Mouse (Mus musculus) cerebellum, adult 11-12 months (tissue): ENCODE data around the gene B3gnt4.

Experiments
- DNase-seq: peaks from one replicate; pipeline ENCODE4 v3.0.0; 2022

B3gnt4 gene

DNA sequence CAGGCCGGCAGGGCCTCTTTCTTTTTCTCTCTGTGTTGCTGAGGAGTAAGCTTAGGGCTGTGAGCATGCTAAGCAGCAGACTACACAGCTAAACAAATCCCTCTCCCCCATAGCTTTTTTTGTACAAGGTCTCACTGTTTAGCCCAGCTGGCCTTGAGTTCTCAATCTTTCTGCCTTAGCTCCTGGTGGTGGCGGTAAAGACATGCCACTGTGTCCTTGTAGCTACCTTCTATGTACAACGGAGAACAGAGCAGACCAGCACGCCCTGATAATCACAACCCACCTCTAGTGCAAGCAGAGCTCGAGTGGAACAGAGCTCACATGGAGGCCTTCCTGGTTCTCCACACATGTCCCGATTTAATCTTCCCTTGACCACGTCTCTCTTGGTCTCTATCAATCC, 18.4 kb downstream of the B3gnt4 start:
- no peak for DNase-seq

DNA sequence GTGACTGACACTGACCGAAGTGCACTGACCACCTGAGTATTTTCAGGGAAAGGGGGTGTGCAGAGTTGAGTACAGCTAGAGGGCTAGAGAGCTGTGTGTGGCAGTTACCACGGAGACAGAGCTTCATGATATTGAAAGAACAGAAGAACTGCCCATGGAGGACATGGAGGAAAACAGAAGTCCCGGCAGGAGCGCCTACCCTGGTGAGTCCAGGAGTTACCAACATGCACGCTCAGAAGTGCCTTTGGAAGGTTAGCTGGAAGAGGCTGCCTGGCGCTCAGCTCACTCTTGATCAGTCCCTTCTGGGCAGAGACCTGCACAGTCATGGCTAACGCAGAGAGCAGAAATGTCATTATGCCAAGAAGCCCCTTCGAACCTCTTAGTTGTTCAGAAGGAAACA, 19.8 kb downstream of the B3gnt4 start:
- no peak for DNase-seq

DNA sequence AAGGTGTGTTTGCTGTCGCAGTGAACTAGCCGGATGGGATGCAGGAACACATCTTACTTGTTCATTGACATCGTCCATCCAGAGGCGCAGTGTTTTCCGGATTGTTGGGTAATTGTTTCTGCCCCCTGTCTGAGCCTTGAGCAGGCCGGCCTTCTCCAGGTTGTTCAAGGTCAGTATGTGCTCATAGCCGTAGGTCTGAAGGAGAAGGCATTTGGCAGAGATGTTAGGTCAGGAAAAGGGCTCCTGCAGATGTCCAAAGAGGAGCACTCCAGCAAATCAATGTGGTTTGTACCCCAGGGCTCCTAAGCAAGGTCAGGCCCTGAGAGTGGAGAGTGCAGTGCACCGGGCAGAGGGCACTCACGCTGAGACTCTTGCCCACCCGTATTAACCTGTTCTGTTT, 23.5 kb downstream of the B3gnt4 start:
- DNase-seq: no peak

- DNase-seq: no peak
Measured at GRCm38 (mm10) chr5:123555693-123556092, 45.4 kb downstream of the B3gnt4 start.

DNA sequence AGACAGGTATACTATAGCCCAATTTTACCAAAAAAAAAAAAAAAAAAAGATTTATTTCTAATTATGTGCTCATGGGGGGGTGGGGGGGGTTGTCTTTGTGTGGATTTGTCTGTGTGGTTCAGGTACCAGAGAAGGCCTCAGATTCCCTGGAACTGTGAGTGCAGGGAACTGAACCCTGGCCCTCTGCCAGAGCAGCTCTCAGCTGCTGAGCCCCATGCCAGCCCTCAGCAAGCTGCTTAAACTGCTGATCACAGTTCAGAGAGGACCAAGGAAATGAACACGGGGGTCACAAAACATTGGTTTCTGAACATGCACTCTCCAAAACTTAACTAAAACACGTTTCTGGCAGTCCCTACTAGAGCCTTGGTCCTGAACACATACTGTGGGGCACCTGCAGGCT, 46.2 kb downstream of the B3gnt4 start:
- peak; percentile 77 for DNase-seq

- no peak for DNase-seq
Measured at GRCm38 (mm10) chr5:123559588-123559987, 49.3 kb downstream of the B3gnt4 start.

DNA sequence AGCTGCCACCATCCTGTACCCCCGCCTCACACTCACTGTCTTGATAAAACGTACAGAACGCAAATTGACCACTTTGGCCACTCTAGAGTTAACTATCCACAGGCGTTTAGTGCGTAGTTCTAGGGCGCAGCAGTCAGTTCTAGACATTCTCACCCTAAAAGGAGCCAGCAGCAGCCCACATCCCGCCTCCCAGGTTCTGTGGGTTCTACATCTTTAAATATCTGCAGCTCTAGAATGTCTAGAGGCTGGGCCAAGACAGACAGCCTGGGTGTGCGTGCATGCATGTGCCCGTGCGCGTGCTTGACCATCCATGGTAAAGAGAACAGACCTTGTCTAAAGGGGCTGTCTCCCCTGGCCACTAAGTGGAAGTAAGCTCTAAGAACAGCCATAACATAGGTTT, 50.9 kb downstream of the B3gnt4 start:
- DNase-seq: no peak
